Mouse (Mus musculus): ENCODE results near the gene Gsg1l.

Gene Gsg1l

GRCm38 (mm10) chr7:125868570-125868969, 213.6 kb downstream of the Gsg1l start:
- DNase-seq (ENCODE audit: low read depth, low spot score), result no peak

- no peak for DNase-seq (ENCODE audit: low read depth, low spot score)
Observed at GRCm38 (mm10) chr7:125865234-125865633, 217.0 kb downstream of the Gsg1l start.

GRCm38 (mm10) chr7:125864026-125864425, 218.2 kb downstream of the Gsg1l start:
- no peak for DNase-seq (ENCODE audit: low read depth, low spot score)

GRCm38 (mm10) chr7:125860421-125860820, 221.8 kb downstream of the Gsg1l start:
- DNase-seq (ENCODE audit: low read depth, low spot score), result no peak

- DNase-seq (ENCODE audit: low read depth, low spot score), result no peak
Observed at GRCm38 (mm10) chr7:125859564-125859963, 222.6 kb downstream of the Gsg1l start.

GRCm38 (mm10) chr7:125847528-125847866, 234.7 kb downstream of the Gsg1l start:
- DNase-seq (ENCODE audit: low read depth, low spot score), result no peak

GRCm38 (mm10) chr7:125846866-125847527, 235.2 kb downstream of the Gsg1l start:
- DNase-seq (ENCODE audit: low read depth, low spot score), result peak; percentile 24

- DNase-seq (ENCODE audit: low read depth, low spot score), result no peak
Observed at GRCm38 (mm10) chr7:125845611-125846010, 236.6 kb downstream of the Gsg1l start.

GRCm38 (mm10) chr7:125838078-125838742, 244.0 kb downstream of the Gsg1l start:
- DNase-seq (ENCODE audit: low read depth, low spot score), result no peak

- no peak for DNase-seq (ENCODE audit: low read depth, low spot score)
Observed at GRCm38 (mm10) chr7:125833471-125833870, 248.7 kb downstream of the Gsg1l start.

- DNase-seq (ENCODE audit: low read depth, low spot score), result no peak
Observed at GRCm38 (mm10) chr7:125832767-125833166, 249.4 kb downstream of the Gsg1l start.

GRCm38 (mm10) chr7:125829121-125829666, 253.0 kb downstream of the Gsg1l start:
- no peak for DNase-seq (ENCODE audit: low read depth, low spot score)

GRCm38 (mm10) chr7:125828561-125828960, 253.7 kb downstream of the Gsg1l start:
- DNase-seq (ENCODE audit: low read depth, low spot score), result no peak

Measured in skeletal muscle tissue, adult 2 months (tissue).